Mouse (Mus musculus) liver, adult 2 months (tissue): ENCODE measurements at regions not wholly inside any gene's neighbourhood (a gene's known extent, or its start where the extent isn't known, plus 50 kb on each side); places are given as distances from the start of the nearest gene placed in this dataset.

ENCODE experiments used
- CTCF ChIP-seq: fragments of 200-500 bp; IDR thresholded peaks from 2 replicates; pipeline ENCODE4 v1.5.1; 2011; ENCODE audit warnings: low read depth, low read length, control low read depth
- POLR2A ChIP-seq: fragments of 200-500 bp; IDR thresholded peaks from 2 replicates; pipeline ENCODE4 v1.6.1; 2011; ENCODE audit warnings: low read length, control low read depth; ENCODE audit not compliant: insufficient read depth; ENCODE audit errors: extremely low read depth

GRCm38 (mm10) chr12:25830057-25830456 is 585.0 kb downstream of the Rnf144a start:
- TF ChIP-seq CTCF (no peak), POLR2A (no peak)
